Mouse (Mus musculus) gastrocnemius, adult 18-20 months (tissue): Measurements from ENCODE around the gene Kcne2. TPM values are rescaled to one million over a fixed set of nuclear protein-coding genes. Genes with fewer than 3 reads are reported as not detected.

Experiments used
- DNase-seq: peaks from one replicate; pipeline ENCODE4 v3.0.0; 2021; ENCODE audit warnings: low spot score
- total RNA-seq, 2 experiments: library from RNA; stranded (reverse); gene quantifications; 2 replicates each; pipeline ENCODE4 v1.2.3; 2021

The Kcne2 gene
- total RNA-seq, 2 experiments from 2014 or later = not detected

GRCm38 (mm10) chr16:92309126-92309525 is 16.9 kb downstream of the Kcne2 start:
- no peak for DNase-seq

- DNase-seq = peak; percentile 29
These were observed 22.0 kb downstream of the Kcne2 start for GRCm38 (mm10) chr16:92313953-92314741.

GRCm38 (mm10) chr16:92316049-92316738 is 24.0 kb downstream of the Kcne2 start:
- DNase-seq = no peak

- DNase-seq = peak; percentile 32
These were observed 27.3 kb downstream of the Kcne2 start for GRCm38 (mm10) chr16:92319353-92320109.

- no peak for DNase-seq
These were observed 28.2 kb downstream of the Kcne2 start for GRCm38 (mm10) chr16:92320361-92320760.

GRCm38 (mm10) chr16:92321341-92321740 is 29.2 kb downstream of the Kcne2 start, which contains the start of gene Fam243:
Fam243 (minus strand) TSS chr16:92321441.
- no peak for DNase-seq

- DNase-seq = no peak
These were observed 32.3 kb downstream of the Kcne2 start for GRCm38 (mm10) chr16:92324309-92325061.

- no peak for DNase-seq
These were observed 32.8 kb downstream of the Kcne2 start for GRCm38 (mm10) chr16:92325062-92325406.

- no peak for DNase-seq
These were observed 35.7 kb downstream of the Kcne2 start for GRCm38 (mm10) chr16:92327911-92328310.

GRCm38 (mm10) chr16:92330966-92331365 is 38.8 kb downstream of the Kcne2 start:
- DNase-seq = no peak

GRCm38 (mm10) chr16:92334600-92334999 is 42.4 kb downstream of the Kcne2 start:
- no peak for DNase-seq

GRCm38 (mm10) chr16:92336280-92336679 is 44.1 kb downstream of the Kcne2 start:
- DNase-seq = peak; percentile 78

- peak; percentile 59 for DNase-seq
These were observed 48.7 kb downstream of the Kcne2 start for GRCm38 (mm10) chr16:92340612-92341511.

- DNase-seq = no peak
These were observed 53.0 kb downstream of the Kcne2 start for GRCm38 (mm10) chr16:92345177-92345576.

- no peak for DNase-seq
These were observed 54.2 kb downstream of the Kcne2 start for GRCm38 (mm10) chr16:92346297-92346916.

Other genes starting within 250 kb of the Kcne2 start
- 10 to 100 TPM; 23.2 to 26.7 TPM for gene Mrps6, start 234.1 kb upstream of the Kcne2 start, total RNA-seq
- gene Gm49711, start 234.1 kb upstream of the Kcne2 start, total RNA-seq = not detected
- gene Slc5a3, start 234.1 kb upstream of the Kcne2 start, total RNA-seq = 1 to 10 TPM; 2.2 to 4.1 TPM
- 10 to 100 TPM; 72.4 to 76.2 TPM for gene Smim11, start 8.9 kb downstream of the Kcne2 start, total RNA-seq
- gene Fam243, start 29.1 kb downstream of the Kcne2 start, total RNA-seq = not detected
- not detected for gene Kcne1, start 67.1 kb downstream of the Kcne2 start, total RNA-seq
- 100 to 1,000 TPM in 1 of 2 experiments, 10 to 100 TPM in 1; 53.2 to 329 TPM for gene Rcan1, start 178.5 kb downstream of the Kcne2 start, total RNA-seq
- under 1 TPM in 1 of 2 experiments, not detected in 1; 0.14 TPM for gene Clic6, start 193.3 kb downstream of the Kcne2 start, total RNA-seq